Mouse (Mus musculus) bone marrow, adult 2 months (tissue): ENCODE results near the gene Tmem267. TPM values are rescaled to one million over a fixed set of nuclear protein-coding genes. Genes with fewer than 3 reads are reported as not detected.

Source experiments
- H3K27ac ChIP-seq: fragments of 200-500 bp; 2 replicates; pipeline ENCODE4 v1.5.1; 2012; ENCODE audit warnings: low read depth, mild to moderate bottlenecking, control low read depth, inconsistent platforms, low read length; ENCODE audit not compliant: control insufficient read depth, poor library complexity, insufficient read depth
- H3K4me1 ChIP-seq: fragments of 200-500 bp; 2 replicates; pipeline ENCODE4 v1.6.1; 2011; ENCODE audit warnings: low read length; ENCODE audit not compliant: control insufficient read depth, insufficient read depth
- H3K4me3 ChIP-seq: fragments of 200-500 bp; replicated peaks from 2 replicates; pipeline ENCODE3; 2011; ENCODE audit warnings: mild to moderate bottlenecking, low read depth, low read length, control low read depth; ENCODE audit not compliant: control insufficient read depth
- CTCF ChIP-seq: fragments of 200-500 bp; IDR thresholded peaks from 2 replicates; pipeline ENCODE4 v1.5.1; 2011; ENCODE audit warnings: low read length, control low read depth; ENCODE audit not compliant: control insufficient read depth, insufficient read depth
- POLR2A ChIP-seq: fragments of 200-500 bp; IDR thresholded peaks from 2 replicates; pipeline ENCODE4 v1.6.1; 2011; ENCODE audit warnings: low read depth, mild to moderate bottlenecking, control low read depth, low read length, borderline replicate concordance; ENCODE audit not compliant: control insufficient read depth
- whole genome bisulfite sequencing: fragments of 180-500 bp; shearing (Covaris S2); methylation state at CpG from one replicate; pipeline ENCODE4 v1.1.7; 2018; 5-methylcytosine and 5-hydroxymethylcytosine counted together
- polyA plus RNA-seq: library from polyadenylated mRNA; stranded (reverse); fragments of >200 nt; gene quantifications from 2 replicates; pipeline ENCODE4 v1.2.4, GENCODE M21; 2011; ENCODE audit warnings: low replicate concordance; ENCODE audit not compliant: missing spikeins, insufficient read depth, insufficient read length

The Tmem267 gene
- 2.9 and 3.4 TPM in 2 replicates for polyA plus RNA-seq

DNA sequence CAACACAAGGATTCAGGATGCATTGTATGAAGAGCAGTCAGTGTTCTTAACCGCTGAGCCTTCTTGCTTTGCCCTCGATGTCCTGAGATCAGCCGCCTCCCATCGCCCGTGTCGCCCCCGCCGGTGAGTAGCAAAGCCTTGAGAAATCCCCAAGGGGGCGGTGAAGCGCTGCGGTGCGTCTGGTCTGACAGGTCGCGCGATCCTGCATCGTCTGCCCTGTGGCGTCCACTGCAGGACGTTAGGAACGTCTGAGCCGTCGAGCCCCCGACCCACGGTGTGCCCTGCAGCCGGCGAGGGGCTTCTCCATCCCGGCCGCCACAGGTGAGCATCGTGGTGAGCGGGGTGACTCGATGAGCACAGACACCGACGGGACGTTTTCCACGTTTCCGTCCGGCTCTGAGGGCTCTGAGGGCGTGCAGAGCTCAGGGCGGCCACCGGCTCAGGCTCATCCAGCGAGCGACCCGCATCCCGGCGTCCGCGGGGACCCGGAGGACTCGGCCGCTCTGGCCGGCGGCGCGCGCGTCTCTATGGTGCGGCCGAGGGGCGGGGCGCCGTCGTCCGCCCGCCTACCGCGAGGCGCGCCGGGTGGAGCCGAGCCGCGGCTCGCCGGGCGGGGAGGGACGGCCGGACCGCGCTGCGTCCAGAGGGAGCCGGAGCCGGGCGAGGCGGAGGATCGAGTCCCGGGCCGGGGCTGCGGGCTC lies at the start of gene Tmem267, which contains the start of gene 3110070M22Rik:
Gene Tmem267 (plus strand): TSS at position 160 of the 701 bp plus-strand sequence.
Gene 3110070M22Rik (minus strand): TSS at position 504 of the 701 bp plus-strand sequence.
- no peaks in the 10 kb centered on the region for H3K4me1 ChIP-seq
- H3K27ac ChIP-seq, result peak within 1 kb of the TSS; percentile 5
- TF ChIP-seq CTCF (peak; percentile 44; the same call in 1 of the 2 replicates), POLR2A (no peak)
- WGBS, result 69% methylated on average over 87 of the region's 87 CpGs
- peak within 1 kb of the TSS; percentile 85 for H3K4me3 ChIP-seq

DNA sequence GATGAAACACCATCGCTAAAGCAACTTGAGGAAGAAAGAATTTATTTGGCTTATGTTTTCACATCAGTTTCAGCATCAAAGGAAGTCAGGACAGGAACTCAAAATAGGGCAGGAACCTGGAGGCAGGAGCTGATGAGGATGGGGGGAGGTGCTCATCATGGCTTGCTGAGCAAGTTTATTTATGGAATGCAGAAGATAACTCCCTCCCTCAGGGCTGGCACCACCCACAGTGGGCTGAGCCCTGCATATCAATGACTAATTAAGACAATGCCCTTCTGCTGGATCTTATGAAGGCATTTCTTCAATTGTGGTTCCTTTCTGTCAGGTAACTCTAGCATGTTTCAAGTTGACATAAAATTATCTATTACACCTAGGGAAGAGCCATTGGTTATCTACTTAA lies 45.6 kb upstream of the Tmem267 start:
- Histone ChIP-seq H3K27ac (no peak overlapping the region), H3K4me3 (no peak overlapping the region), H3K4me1 (no peaks in the 10 kb centered on the region; the same call in 1 of the 2 replicates)
- 48% methylated on average over 1 of the region's 1 CpGs for WGBS
- TF ChIP-seq POLR2A, result no peak
- no peak for TF ChIP-seq CTCF

DNA sequence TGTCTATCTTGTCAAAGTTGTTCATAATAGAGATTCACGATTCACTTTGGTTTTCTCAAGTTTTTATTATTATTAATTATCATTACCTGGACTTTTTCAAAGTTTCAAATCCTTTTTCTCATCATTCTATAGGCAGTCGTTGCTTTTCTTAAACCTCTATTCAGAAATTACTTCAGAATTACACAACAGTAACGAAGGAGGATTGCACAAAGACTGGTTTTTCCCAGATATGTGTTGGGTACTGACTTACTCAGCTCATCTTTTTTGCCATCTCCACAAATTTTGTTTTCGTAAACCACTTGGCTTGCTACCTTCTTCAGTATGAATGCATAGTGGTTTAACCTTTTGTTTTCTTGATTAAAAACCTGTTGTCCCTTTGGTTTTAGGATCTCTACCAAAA lies 34.3 kb upstream of the Tmem267 start:
- Histone ChIP-seq H3K27ac (no peak overlapping the region), H3K4me3 (no peak overlapping the region), H3K4me1 (no peaks in the 10 kb centered on the region)
- WGBS, result 53% methylated on average over 4 of the region's 4 CpGs
- TF ChIP-seq POLR2A (no peak), CTCF (no peak)

DNA sequence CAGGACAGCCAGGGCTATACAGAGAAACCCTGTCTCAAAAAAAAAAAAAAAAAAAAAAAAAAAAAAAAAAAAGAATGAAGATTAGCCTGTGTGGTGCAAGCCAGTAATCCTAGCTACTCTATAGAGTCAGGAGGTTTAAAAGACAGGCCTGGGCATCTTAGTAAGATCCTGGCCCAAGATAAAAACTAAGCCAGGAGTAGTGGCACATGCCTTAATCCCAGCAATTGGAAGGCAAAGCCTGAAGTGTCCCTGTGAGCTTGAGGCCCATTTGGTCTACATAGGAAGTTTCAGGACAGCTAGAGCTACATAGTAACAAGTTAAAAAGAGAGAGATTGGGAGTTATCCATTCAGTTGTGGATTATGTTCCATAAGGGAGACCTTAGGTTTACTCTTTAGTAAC lies 32.8 kb upstream of the Tmem267 start:
- Histone ChIP-seq H3K4me3 (no peak overlapping the region), H3K27ac (no peak overlapping the region), H3K4me1 (no peaks in the 10 kb centered on the region)
- TF ChIP-seq CTCF (no peak), POLR2A (no peak)

DNA sequence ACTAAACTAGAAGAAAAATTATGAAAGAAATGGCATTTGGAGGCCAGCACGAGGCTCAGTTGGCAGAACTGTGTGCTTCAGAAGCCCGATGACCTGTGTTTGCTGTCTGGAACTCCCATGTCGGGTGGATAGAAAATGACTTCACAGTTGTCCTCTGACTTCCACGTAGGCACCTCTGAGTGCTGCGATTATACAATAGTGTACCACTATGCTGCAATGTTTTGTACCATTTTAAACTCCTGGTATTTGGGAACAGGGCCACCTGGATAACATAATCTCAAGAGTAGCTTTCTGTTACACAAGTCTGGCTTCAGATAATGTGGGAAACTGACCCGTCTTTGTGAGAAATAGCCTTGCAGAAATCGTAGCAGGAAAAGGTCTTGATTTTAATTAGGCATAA lies 31.5 kb upstream of the Tmem267 start:
- no peak for TF ChIP-seq POLR2A
- no peak for TF ChIP-seq CTCF
- no peak overlapping the region for H3K4me3 ChIP-seq
- no peaks in the 10 kb centered on the region for H3K4me1 ChIP-seq
- 76% methylated on average over 7 of the region's 7 CpGs for WGBS
- no peak overlapping the region for H3K27ac ChIP-seq

DNA sequence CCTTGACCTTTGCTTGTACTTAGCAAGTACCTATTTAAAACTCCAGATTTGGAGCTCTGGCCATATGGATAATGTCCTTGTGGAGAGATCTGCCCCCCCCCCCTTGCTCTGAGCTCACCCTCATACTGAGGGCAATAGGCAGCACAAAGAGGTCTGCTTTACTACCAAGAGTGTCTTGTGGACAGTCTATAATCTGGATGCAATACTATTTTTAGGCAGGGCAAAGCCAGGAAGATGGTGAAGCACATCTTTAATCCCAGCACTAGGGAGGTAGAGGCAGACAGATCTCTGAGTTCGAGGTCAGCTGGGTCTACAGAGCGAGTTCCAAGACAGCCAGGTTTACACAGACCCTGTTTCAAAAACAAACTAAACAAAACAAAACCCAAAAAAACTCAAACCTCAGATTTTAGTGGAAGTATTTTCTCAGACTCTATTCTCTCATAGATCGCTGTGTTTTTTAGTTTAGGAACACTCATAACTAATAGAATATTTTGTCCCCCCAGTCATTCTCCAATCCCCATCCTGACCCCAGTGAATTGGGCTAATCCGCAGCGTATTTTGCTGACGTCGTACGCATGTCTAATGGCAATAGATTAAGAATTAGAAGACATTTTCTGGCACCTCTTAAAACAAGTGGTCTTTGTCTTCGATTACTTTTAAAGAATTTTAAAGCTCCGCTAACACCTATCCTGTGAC lies 25.8 kb upstream of the Tmem267 start:
- TF ChIP-seq CTCF (no peak), POLR2A (no peak)
- WGBS, result 5% methylated on average over 10 of the region's 10 CpGs
- peak overlapping the region; percentile 96 for H3K4me3 ChIP-seq

DNA sequence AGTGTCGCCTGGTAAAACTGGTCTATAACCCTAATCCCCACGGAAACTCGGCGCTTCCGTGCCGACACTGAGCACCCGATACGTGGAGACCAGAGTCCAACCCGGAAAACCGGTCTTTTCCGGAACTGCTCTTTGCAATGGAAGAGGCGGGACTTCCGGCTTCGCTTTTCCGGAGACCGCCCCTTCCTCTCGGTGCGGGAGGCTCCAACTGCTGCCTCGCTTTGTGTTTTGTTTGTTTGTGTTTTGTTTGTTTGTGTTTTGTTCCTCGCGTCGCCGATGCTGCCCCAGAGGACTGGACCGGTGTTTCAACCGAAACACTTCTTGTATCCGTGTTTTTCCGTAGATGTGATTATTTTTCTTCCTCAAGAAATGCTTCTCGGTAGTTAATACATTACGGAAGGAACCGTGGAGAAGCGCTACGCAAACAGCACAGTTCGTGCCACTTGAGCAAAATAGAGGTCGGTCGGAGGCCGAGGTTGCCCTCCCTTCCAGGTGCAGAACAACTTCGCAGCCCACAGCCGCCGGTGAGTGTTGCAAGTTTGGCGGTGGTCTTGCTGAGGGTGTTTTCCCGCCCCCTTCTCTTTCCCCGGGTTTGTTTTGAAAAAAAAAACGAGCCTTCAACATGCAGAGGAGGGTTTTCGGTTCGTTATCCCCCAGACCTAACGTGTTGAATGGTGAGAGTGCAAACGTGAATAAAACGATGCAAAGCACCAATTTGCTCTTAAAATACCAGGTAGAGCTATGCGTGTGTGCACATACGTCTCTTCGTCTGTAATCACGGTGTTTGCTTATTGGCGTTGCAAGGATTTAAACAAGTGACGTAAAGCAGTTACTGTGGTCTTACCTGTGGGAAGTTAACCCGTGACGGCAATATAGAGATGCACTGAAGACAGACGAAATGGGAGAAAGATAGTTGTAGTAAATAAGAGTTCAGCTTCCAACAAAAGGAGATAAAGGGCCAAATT lies 25.0 kb upstream of the Tmem267 start, which contains the start of gene 4833420G17Rik:
Gene 4833420G17Rik (plus strand): TSS at position 173 of the 965 bp plus-strand sequence.
- TF ChIP-seq POLR2A (peak; percentile 93), CTCF (no peak)
- no peaks in the 10 kb centered on the region; the same call in 1 of the 2 replicates for H3K4me1 ChIP-seq
- WGBS, result 5% methylated on average over 57 of the region's 57 CpGs
- peak within 1 kb of the TSS; percentile 54 for H3K27ac ChIP-seq
- H3K4me3 ChIP-seq, result peak within 1 kb of the TSS; percentile 96

More for the DNA sequence above, 25.8 kb upstream of the Tmem267 start:
- H3K4me1 ChIP-seq, result no peaks in the 10 kb centered on the region; the same call in 1 of the 2 replicates
- H3K27ac ChIP-seq, result peak overlapping the region; percentile 54

DNA sequence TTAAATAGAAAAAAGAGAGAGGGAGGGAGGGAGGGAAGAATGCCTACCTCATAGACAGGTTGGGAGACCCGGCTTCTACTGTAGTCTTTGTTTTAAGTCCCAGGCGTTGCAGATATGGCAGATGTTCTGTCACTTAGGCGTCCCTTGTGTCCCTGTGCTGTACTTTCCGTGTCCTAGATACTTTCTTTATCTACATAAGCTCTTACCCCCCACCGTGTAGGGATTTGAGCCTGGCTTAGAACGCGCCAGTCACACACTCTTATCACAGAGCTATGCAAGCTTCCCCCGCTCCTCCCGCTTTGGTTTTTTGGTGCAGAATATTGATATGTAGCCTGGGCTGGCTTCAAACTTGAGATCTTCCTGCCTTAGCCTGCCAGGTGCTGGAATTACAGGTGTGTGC lies 11.2 kb upstream of the Tmem267 start:
- Histone ChIP-seq H3K4me3 (no peak overlapping the region), H3K4me1 (no peaks in the 10 kb centered on the region), H3K27ac (no peak overlapping the region)
- WGBS, result 80% methylated on average over 9 of the region's 9 CpGs
- no peak for TF ChIP-seq CTCF
- TF ChIP-seq POLR2A, result no peak
